Mouse (Mus musculus) forebrain, embryonic 12.5 days (tissue): ENCODE measurements around the gene Car11. TPM values are rescaled to one million over a fixed set of nuclear protein-coding genes. Genes with fewer than 3 reads are reported as not detected.

Experiments
- ATAC-seq: fragments of 200-750 bp; cut with Nextera tagmentation; 2 replicates; pipeline ENCODE4 v1.8.0; 2017; ENCODE audit warnings: moderate TSS enrichment; ENCODE audit not compliant: low FRiP score
- H3K27ac ChIP-seq: fragments of 300-500 bp; sonication (generic); 2 replicates; pipeline ENCODE4 v1.5.1; 2016; ENCODE audit warnings: mild to moderate bottlenecking
- H3K27me3 ChIP-seq: fragments of 300-500 bp; sonication (generic); 2 replicates; pipeline ENCODE4 v1.6.1; 2016; ENCODE audit warnings: mild to moderate bottlenecking
- H3K36me3 ChIP-seq: fragments of 300-500 bp; sonication (generic); replicated peaks from 2 replicates; pipeline ENCODE4 v1.6.1; 2016; ENCODE audit warnings: mild to moderate bottlenecking
- H3K4me1 ChIP-seq: fragments of 300-500 bp; sonication (generic); 2 replicates; pipeline ENCODE4 v1.6.1; 2016
- H3K4me2 ChIP-seq: fragments of 300-500 bp; sonication (generic); 2 replicates; pipeline ENCODE4 v1.6.1; 2016; ENCODE audit warnings: mild to moderate bottlenecking, moderate library complexity
- H3K4me3 ChIP-seq: fragments of 300-500 bp; sonication (generic); replicated peaks from 2 replicates; pipeline ENCODE4 v1.5.1; 2016; ENCODE audit warnings: mild to moderate bottlenecking
- H3K9ac ChIP-seq: fragments of 300-500 bp; sonication (generic); 2 replicates; pipeline ENCODE4 v1.6.1; 2016; ENCODE audit warnings: mild to moderate bottlenecking
- H3K9me3 ChIP-seq: fragments of 300-500 bp; sonication (generic); 2 replicates; pipeline ENCODE4 v1.6.1; 2016
- WGBS: fragments of 180-500 bp; shearing (Covaris S2); methylation state at CpG from one replicate; pipeline ENCODE4 v1.1.7; 2016; 5-methylcytosine and 5-hydroxymethylcytosine counted together
- polyA plus RNA-seq: library from polyadenylated mRNA; unstranded; fragments of >200 nt; fragmentation: Nextera tagmentation; extraction: Ambion mirVana; gene quantifications from 2 replicates; pipeline ENCODE4 v1.2.1, GENCODE M21; 2016

Gene Car11
- polyA plus RNA-seq, 1 experiment from 2014 or later, result 11.0 TPM

GRCm38 (mm10) chr7:45706721-45707241 is 7.1 kb downstream of the Car11 start:
- WGBS, result under 1% methylated on average over 45 of the region's 45 CpGs
- H3K27me3 ChIP-seq, result no peaks in the 10 kb centered on the region
- H3K36me3 ChIP-seq, result peaks cover 23% of the 10 kb centered on the region
- H3K27ac ChIP-seq, result peak overlapping the region; percentile 78
- peak overlapping the region; percentile 79 for H3K9ac ChIP-seq
- 0 out of 2 replicates have a peak, but pooled peaks have one; percentile 1 for ATAC-seq
- peaks cover 70% of the 10 kb centered on the region for H3K4me1 ChIP-seq
- peak overlapping the region; percentile 99 for H3K4me2 ChIP-seq
- H3K4me3 ChIP-seq, result peak overlapping the region; percentile 61
- H3K9me3 ChIP-seq, result no peaks in the 10 kb centered on the region

- ATAC-seq, result peak; percentile 5; the same call in 1 of the 2 replicates
- H3K36me3 ChIP-seq, result peaks cover 30% of the 10 kb centered on the region
These were observed 7.8 kb downstream of the Car11 start for GRCm38 (mm10) chr7:45707375-45707967.

GRCm38 (mm10) chr7:45708221-45708761 is 8.6 kb downstream of the Car11 start:
- H3K9me3 ChIP-seq, result no peaks in the 10 kb centered on the region
- no peak overlapping the region for H3K4me3 ChIP-seq
- H3K27ac ChIP-seq, result peak overlapping the region; percentile 67
- H3K27me3 ChIP-seq, result no peaks in the 10 kb centered on the region
- H3K36me3 ChIP-seq, result peaks cover 38% of the 10 kb centered on the region
- 68% methylated on average over 13 of the region's 13 CpGs for WGBS
- no peak for ATAC-seq
- H3K9ac ChIP-seq, result no peak overlapping the region
- peak overlapping the region; percentile 99; the same call in 1 of the 2 replicates for H3K4me2 ChIP-seq
- H3K4me1 ChIP-seq, result peaks cover 62% of the 10 kb centered on the region

More at GRCm38 (mm10) chr7:45707375-45707967, 7.8 kb downstream of the Car11 start:
- H3K9me3 ChIP-seq, result no peaks in the 10 kb centered on the region
- H3K4me1 ChIP-seq, result peaks cover 70% of the 10 kb centered on the region
- H3K27me3 ChIP-seq, result no peaks in the 10 kb centered on the region
- WGBS, result under 1% methylated on average over 27 of the region's 27 CpGs
- H3K27ac ChIP-seq, result peak overlapping the region; percentile 78
- peak overlapping the region; percentile 79; the same call in 1 of the 2 replicates for H3K9ac ChIP-seq
- peak overlapping the region; percentile 61 for H3K4me3 ChIP-seq
- peak overlapping the region; percentile 99 for H3K4me2 ChIP-seq

GRCm38 (mm10) chr7:45709036-45709435 is 9.4 kb downstream of the Car11 start:
- ATAC-seq, result no peak
- WGBS, result 51% methylated on average over 6 of the region's 6 CpGs
- Histone ChIP-seq H3K9ac (no peak overlapping the region), H3K4me1 (peaks cover 57% of the 10 kb centered on the region), H3K27me3 (no peaks in the 10 kb centered on the region), H3K27ac (peak overlapping the region; percentile 70; the same call in 1 of the 2 replicates), H3K9me3 (no peaks in the 10 kb centered on the region), H3K36me3 (peaks cover 42% of the 10 kb centered on the region), H3K4me2 (no peak overlapping the region), H3K4me3 (no peak overlapping the region)

- ATAC-seq, result no peak
- Histone ChIP-seq H3K9me3 (no peaks in the 10 kb centered on the region), H3K4me2 (no peak overlapping the region), H3K4me3 (no peak overlapping the region), H3K4me1 (peaks cover 61% of the 10 kb centered on the region), H3K9ac (no peak overlapping the region), H3K36me3 (peaks cover 42% of the 10 kb centered on the region), H3K27ac (peak overlapping the region; percentile 70), H3K27me3 (no peaks in the 10 kb centered on the region)
- WGBS, result 77% methylated on average over 14 of the region's 14 CpGs
These were observed 10.2 kb downstream of the Car11 start for GRCm38 (mm10) chr7:45709677-45710355.

- Histone ChIP-seq H3K9ac (no peak overlapping the region), H3K36me3 (peaks cover 42% of the 10 kb centered on the region), H3K4me3 (no peak overlapping the region), H3K27me3 (no peaks in the 10 kb centered on the region), H3K27ac (peak overlapping the region; percentile 70; the same call in 1 of the 2 replicates), H3K4me1 (peaks cover 57% of the 10 kb centered on the region), H3K9me3 (no peaks in the 10 kb centered on the region), H3K4me2 (no peak overlapping the region)
- no peak for ATAC-seq
- WGBS, result 94% methylated on average over 20 of the region's 20 CpGs
These were observed 11.0 kb downstream of the Car11 start for GRCm38 (mm10) chr7:45710477-45711191.

GRCm38 (mm10) chr7:45711316-45712021 is 11.8 kb downstream of the Car11 start:
- Histone ChIP-seq H3K4me2 (no peak overlapping the region), H3K36me3 (peaks cover 42% of the 10 kb centered on the region), H3K4me1 (peaks cover 57% of the 10 kb centered on the region), H3K4me3 (no peak overlapping the region), H3K9me3 (no peaks in the 10 kb centered on the region), H3K27me3 (no peaks in the 10 kb centered on the region), H3K9ac (no peak overlapping the region), H3K27ac (no peak overlapping the region)
- ATAC-seq, result no peak
- WGBS, result 90% methylated on average over 24 of the region's 24 CpGs

- peaks cover 42% of the 10 kb centered on the region for H3K36me3 ChIP-seq
- no peak overlapping the region for H3K4me3 ChIP-seq
- 88% methylated on average over 21 of the region's 21 CpGs for WGBS
- ATAC-seq, result no peak
- H3K27me3 ChIP-seq, result no peaks in the 10 kb centered on the region
- no peak overlapping the region for H3K27ac ChIP-seq
- H3K4me2 ChIP-seq, result no peak overlapping the region
- H3K9ac ChIP-seq, result no peak overlapping the region
- no peaks in the 10 kb centered on the region for H3K9me3 ChIP-seq
- peaks cover 57% of the 10 kb centered on the region for H3K4me1 ChIP-seq
These were observed 12.5 kb downstream of the Car11 start for GRCm38 (mm10) chr7:45712022-45712757.

- WGBS, result 94% methylated on average over 16 of the region's 16 CpGs
- H3K4me1 ChIP-seq, result peaks cover 47% of the 10 kb centered on the region
- no peak for ATAC-seq
- H3K27me3 ChIP-seq, result no peaks in the 10 kb centered on the region
- peaks cover 42% of the 10 kb centered on the region for H3K36me3 ChIP-seq
- H3K27ac ChIP-seq, result no peak overlapping the region
- H3K9me3 ChIP-seq, result no peaks in the 10 kb centered on the region
- no peak overlapping the region for H3K4me2 ChIP-seq
- no peak overlapping the region for H3K9ac ChIP-seq
- no peak overlapping the region for H3K4me3 ChIP-seq
These were observed 13.8 kb downstream of the Car11 start for GRCm38 (mm10) chr7:45713396-45713795.

- Histone ChIP-seq H3K4me3 (peak overlapping the region; percentile 66), H3K4me2 (peak overlapping the region; percentile 93), H3K36me3 (peaks cover 42% of the 10 kb centered on the region), H3K9ac (peak overlapping the region; percentile 76), H3K27ac (no peak overlapping the region), H3K4me1 (peaks cover 45% of the 10 kb centered on the region), H3K27me3 (no peaks in the 10 kb centered on the region), H3K9me3 (no peaks in the 10 kb centered on the region)
- ATAC-seq, result no peak
- 84% methylated on average over 6 of the region's 6 CpGs for WGBS
These were observed 14.4 kb downstream of the Car11 start for GRCm38 (mm10) chr7:45713881-45714520.
